Mouse (Mus musculus) MEL (cell line): Measurements from ENCODE around the gene Gm20388. TPM values are rescaled to one million over a fixed set of nuclear protein-coding genes. Genes with fewer than 3 reads are reported as not detected.

ENCODE experiments used
- DNase-seq: peaks from one replicate; pipeline ENCODE4 v3.0.0; 2011; ENCODE audit warnings: low read depth, low spot score
- H3K27ac ChIP-seq: 2 replicates; pipeline ENCODE4 v1.5.1; 2012; ENCODE audit warnings: low read depth, mild to moderate bottlenecking, control low read depth, low read length, moderate library complexity; ENCODE audit not compliant: control insufficient read depth
- H3K27me3 ChIP-seq, 2 experiments: fragments of 150-350 bp in 1 of 2; sonication (generic) in 1 of 2; 2 replicates each; pipeline ENCODE4 v1.6.1; 2012; ENCODE audit warnings: low read length in 2 of 2, mild to moderate bottlenecking in 2 of 2, improper control_type of control experiment in 1 of 2, moderate library complexity in 1 of 2; ENCODE audit not compliant: insufficient read depth in 2 of 2, control insufficient read depth in 1 of 2
- H3K36me3 ChIP-seq, 2 experiments: 2 replicates each; pipeline ENCODE4 v1.6.1; 2012 to 2014; ENCODE audit warnings: low read length in 2 of 2, improper control_type of control experiment in 1 of 2, inconsistent platforms in 1 of 2, mild to moderate bottlenecking in 1 of 2; ENCODE audit not compliant: insufficient read depth in 2 of 2, control insufficient read depth in 1 of 2
- H3K4me1 ChIP-seq, 2 experiments: fragments of 150-350 bp in 1 of 2; sonication (generic) in 1 of 2; 2 replicates each; pipeline ENCODE4 v1.6.1; 2012; ENCODE audit warnings: low read length in 2 of 2, improper control_type of control experiment in 1 of 2, mild to moderate bottlenecking in 1 of 2; ENCODE audit not compliant: insufficient read depth in 2 of 2, control insufficient read depth in 1 of 2
- H3K4me3 ChIP-seq, 2 experiments: fragments of 150-350 bp in 1 of 2; sonication (generic) in 1 of 2; 2 replicates each; pipeline ENCODE4 v1.5.1; 2012; ENCODE audit warnings: low read depth in 2 of 2, low read length in 2 of 2, mild to moderate bottlenecking in 2 of 2, moderate library complexity in 2 of 2, control low read depth in 1 of 2, improper control_type of control experiment in 1 of 2; ENCODE audit not compliant: control insufficient read depth in 1 of 2, insufficient read depth in 1 of 2
- H3K79me2 ChIP-seq: 2 replicates; pipeline ENCODE4 v1.6.1; 2012; ENCODE audit warnings: mild to moderate bottlenecking, low read length, moderate library complexity; ENCODE audit not compliant: control insufficient read depth, poor library complexity, insufficient read depth
- H3K9ac ChIP-seq: 2 replicates; pipeline ENCODE4 v1.6.1; 2012; ENCODE audit warnings: low read depth, mild to moderate bottlenecking, control low read depth, low read length, moderate library complexity; ENCODE audit not compliant: control insufficient read depth, poor library complexity, severe bottlenecking
- H3K9me3 ChIP-seq: fragments of 150-350 bp; sonication (generic); replicated peaks from 2 replicates; pipeline ENCODE4 v1.6.1; 2012; ENCODE audit warnings: mild to moderate bottlenecking, low read length, improper control_type of control experiment, moderate library complexity; ENCODE audit not compliant: insufficient read depth
- ELF1 ChIP-seq: IDR thresholded peaks from 2 replicates; pipeline ENCODE4 v1.6.1; 2014; ENCODE audit warnings: low read depth, mild to moderate bottlenecking, inconsistent platforms, low read length, improper control_type of control experiment, moderate library complexity
- GABPA ChIP-seq: IDR thresholded peaks from 2 replicates; pipeline ENCODE4 v1.6.1; 2012; ENCODE audit warnings: low read depth, mild to moderate bottlenecking, inconsistent platforms, low read length, improper control_type of control experiment, moderate library complexity
- GATA1 ChIP-seq: IDR thresholded peaks from 2 replicates; pipeline ENCODE4 v1.6.1; 2011; ENCODE audit warnings: low read depth, low read length, improper control_type of control experiment
- JUND ChIP-seq: IDR thresholded peaks from 2 replicates; pipeline ENCODE4 v1.6.1; 2011; ENCODE audit warnings: low read depth, mild to moderate bottlenecking, improper control_type of control experiment, low read length
- KAT2A ChIP-seq: conservative IDR thresholded peaks from 2 replicates; pipeline ENCODE4 v1.6.1; 2012; ENCODE audit warnings: low read depth, low read length, improper control_type of control experiment, inconsistent platforms
- MEF2A ChIP-seq: IDR thresholded peaks from 2 replicates; pipeline ENCODE4 v1.6.1; 2014; ENCODE audit warnings: low read depth, mild to moderate bottlenecking, inconsistent platforms, low read length, improper control_type of control experiment; ENCODE audit not compliant: poor library complexity, insufficient replicate concordance, severe bottlenecking; ENCODE audit errors: extremely low read depth
- MYB ChIP-seq: IDR thresholded peaks from 2 replicates; pipeline ENCODE4 v1.6.1; 2011; ENCODE audit warnings: mild to moderate bottlenecking, low read depth, low read length, improper control_type of control experiment
- MYC ChIP-seq: IDR thresholded peaks from 2 replicates; pipeline ENCODE4 v1.6.1; 2011; ENCODE audit warnings: low read depth, mild to moderate bottlenecking, low read length, improper control_type of control experiment, moderate library complexity
- NELFE ChIP-seq: IDR thresholded peaks from 2 replicates; pipeline ENCODE4 v1.6.1; 2011; ENCODE audit warnings: low read depth, low read length, improper control_type of control experiment
- NRF1 ChIP-seq: IDR thresholded peaks from 2 replicates; pipeline ENCODE4 v1.6.1; 2014; ENCODE audit warnings: low read depth, mild to moderate bottlenecking, inconsistent platforms, low read length, improper control_type of control experiment, moderate library complexity; ENCODE audit not compliant: poor library complexity, insufficient read depth, severe bottlenecking
- RAD21 ChIP-seq: IDR thresholded peaks from 2 replicates; pipeline ENCODE4 v1.6.1; 2011; ENCODE audit warnings: mild to moderate bottlenecking, low read depth, low read length, improper control_type of control experiment
- RCOR1 ChIP-seq: IDR thresholded peaks from 2 replicates; pipeline ENCODE4 v1.6.1; 2012; ENCODE audit warnings: low read depth, mild to moderate bottlenecking, inconsistent platforms, low read length, improper control_type of control experiment
- SIN3A ChIP-seq: IDR thresholded peaks from 2 replicates; pipeline ENCODE4 v1.6.1; 2012; ENCODE audit warnings: low read length, improper control_type of control experiment, inconsistent platforms
- SMC3 ChIP-seq: IDR thresholded peaks from 2 replicates; pipeline ENCODE4 v1.6.1; 2011; ENCODE audit warnings: low read depth, low read length, improper control_type of control experiment
- TAL1 ChIP-seq: IDR thresholded peaks from 2 replicates; pipeline ENCODE4 v1.6.1; 2012; ENCODE audit warnings: mild to moderate bottlenecking, inconsistent platforms, low read length, moderate library complexity, mixed read lengths
- TBP ChIP-seq: IDR thresholded peaks from 2 replicates; pipeline ENCODE4 v1.8.0; 2011; ENCODE audit warnings: low read depth, low read length, improper control_type of control experiment
- USF2 ChIP-seq, 2 experiments: IDR thresholded peaks; 2 replicates each; pipeline ENCODE4 v1.6.1; 2011 to 2012; ENCODE audit warnings: improper control_type of control experiment in 2 of 2, low read length in 2 of 2, borderline replicate concordance in 1 of 2, inconsistent platforms in 1 of 2, low read depth in 1 of 2, mild to moderate bottlenecking in 1 of 2; ENCODE audit not compliant: insufficient read depth in 1 of 2
- ZC3H11A ChIP-seq: IDR thresholded peaks from 2 replicates; pipeline ENCODE4 v1.6.1; 2012; ENCODE audit warnings: low read depth, mild to moderate bottlenecking, inconsistent platforms, low read length, improper control_type of control experiment
- polyA plus RNA-seq, 2 experiments: library from polyadenylated mRNA; stranded (reverse) in 1 of 2; unstranded in 1 of 2; fragments of >175 nt in 1 of 2; fragments of >200 nt in 1 of 2; gene quantifications; 2 replicates each; pipeline versions ENCODE4 v1.2.1 to v1.2.4; 2012; ENCODE audit warnings: low replicate concordance in 2 of 2, low read depth in 1 of 2; ENCODE audit not compliant: insufficient read length in 2 of 2, insufficient read depth in 1 of 2, missing spikeins in 1 of 2
- total RNA-seq: library from RNA; depleted of rRNA; stranded (reverse); fragments of 300-350 nt; gene quantifications from 2 replicates; pipeline ENCODE4 v1.2.3, GENCODE M21; 2012

Gm20388 gene
- total and polyA plus RNA-seq, 3 experiments, result 11.1 to 17.8 TPM; not detected in 1

DNA sequence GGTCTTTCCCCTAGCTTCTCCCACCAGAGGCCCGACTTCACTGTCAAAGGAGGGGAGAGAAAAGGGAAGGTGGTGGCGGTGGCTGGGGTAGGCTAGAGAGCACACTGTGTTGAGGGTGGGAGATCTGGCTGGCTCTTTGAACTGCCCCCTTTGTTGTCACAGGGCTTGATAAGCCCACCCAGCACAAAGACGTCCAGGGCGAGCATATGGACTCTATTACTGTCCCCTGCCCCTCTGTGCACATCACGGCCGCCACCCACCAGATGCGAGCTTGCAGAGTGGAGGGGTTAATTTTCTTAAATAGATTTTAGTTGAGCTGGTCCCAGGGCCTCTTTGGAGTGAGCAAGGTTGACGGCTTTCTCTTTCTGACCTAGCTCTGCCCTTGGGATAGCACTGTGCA, 1450.5 kb downstream of the Gm20388 start:
- H3K9ac ChIP-seq, result no peak overlapping the region
- no peak overlapping the region for H3K27ac ChIP-seq
- H3K9me3 ChIP-seq, result no peaks in the 10 kb centered on the region
- H3K79me2 ChIP-seq, result no peaks in the 10 kb centered on the region
- no peaks in the 10 kb centered on the region for H3K27me3 ChIP-seq
- H3K4me1 ChIP-seq, result no peaks in the 10 kb centered on the region
- no peak overlapping the region for H3K4me3 ChIP-seq
- DNase-seq, result no peak
- no peaks in the 10 kb centered on the region for H3K36me3 ChIP-seq
- TF ChIP-seq RCOR1 (no peak), GATA1 (no peak)

DNA sequence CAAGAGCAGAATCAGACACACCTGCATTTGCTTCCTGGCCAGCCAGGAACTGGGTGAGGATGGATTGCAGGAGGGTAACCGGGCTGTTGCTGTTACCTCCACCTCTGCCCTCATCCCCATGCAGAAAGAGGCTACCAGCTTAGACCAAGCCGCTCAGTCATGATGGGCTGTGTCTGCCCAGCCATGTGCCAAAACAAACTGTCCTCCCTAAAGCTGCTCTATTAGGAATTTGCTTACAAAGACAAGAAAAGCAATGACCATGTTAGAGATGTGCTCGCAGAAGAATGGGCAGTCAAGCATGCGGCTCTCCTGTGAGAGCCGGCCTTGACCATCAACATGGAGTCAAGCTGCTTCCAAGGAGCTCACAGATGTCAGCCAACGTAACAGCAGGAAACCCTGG, 1454.0 kb downstream of the Gm20388 start:
- no peaks in the 10 kb centered on the region for H3K9me3 ChIP-seq
- H3K4me3 ChIP-seq, result no peak overlapping the region
- no peak for TF ChIP-seq GATA1
- no peak for TF ChIP-seq MYB

DNA sequence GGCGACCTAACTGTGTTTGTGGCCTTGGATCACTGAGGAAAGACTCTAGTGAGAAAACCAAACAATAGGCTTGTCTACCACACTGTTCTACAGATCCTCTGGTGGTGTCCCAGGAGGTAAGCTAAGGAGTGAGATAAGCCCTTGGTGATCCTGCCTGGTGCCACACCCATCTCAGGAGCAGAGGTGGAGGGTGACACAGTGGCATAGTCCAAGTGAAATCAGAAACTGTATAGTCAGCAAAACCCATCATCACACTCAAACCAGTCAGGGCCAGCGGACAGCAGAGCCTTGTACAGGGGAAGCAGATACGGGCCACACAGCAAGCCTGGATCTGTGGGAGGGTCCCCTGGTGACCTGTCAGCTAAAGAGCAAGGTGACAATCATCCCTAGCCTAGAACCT, 1454.5 kb downstream of the Gm20388 start:
- H3K36me3 ChIP-seq, result no peaks in the 10 kb centered on the region
- H3K9me3 ChIP-seq, result no peaks in the 10 kb centered on the region
- H3K4me3 ChIP-seq, result no peak overlapping the region
- no peaks in the 10 kb centered on the region for H3K27me3 ChIP-seq
- DNase-seq, result no peak
- H3K79me2 ChIP-seq, result no peaks in the 10 kb centered on the region
- TF ChIP-seq NELFE, result no peak
- no peak for TF ChIP-seq SIN3A
- TF ChIP-seq MYB, result no peak
- no peak for TF ChIP-seq NRF1
- TF ChIP-seq KAT2A, result no peak
- TF ChIP-seq TBP, result no peak
- TF ChIP-seq MYC, result no peak
- TF ChIP-seq TAL1, result no peak
- no peak for TF ChIP-seq RAD21
- TF ChIP-seq JUND, result no peak
- TF ChIP-seq GABPA, result no peak
- TF ChIP-seq ELF1, result no peak
- no peak for TF ChIP-seq ZC3H11A
- TF ChIP-seq MEF2A, result no peak
- no peak for TF ChIP-seq SMC3
- no peak for TF ChIP-seq USF2 (IDR thresholded peaks at IDR 0.05; ENCODE audit: borderline replicate concordance in 1 of 2, insufficient read depth in 1 of 2, low read depth in 1 of 2, low read length in 2 of 2)
- no peaks in the 10 kb centered on the region for H3K4me1 ChIP-seq
- H3K27ac ChIP-seq, result no peak overlapping the region
- no peak overlapping the region for H3K9ac ChIP-seq

More for the DNA sequence above, 1454.0 kb downstream of the Gm20388 start:
- no peaks in the 10 kb centered on the region for H3K79me2 ChIP-seq
- no peak overlapping the region for H3K27ac ChIP-seq
- H3K9ac ChIP-seq, result no peak overlapping the region
- H3K27me3 ChIP-seq, result no peaks in the 10 kb centered on the region
- H3K4me1 ChIP-seq, result no peaks in the 10 kb centered on the region
- no peaks in the 10 kb centered on the region for H3K36me3 ChIP-seq
- DNase-seq, result no peak
